Mouse (Mus musculus) heart, postnatal 0 days (tissue): ENCODE data around the gene St5.

Experiments used
- CTCF ChIP-seq: IDR thresholded peaks from 2 replicates; pipeline ENCODE4 v1.5.1; 2016; ENCODE audit warnings: antibody characterized with exemption, control low read depth, low read depth
- EP300 ChIP-seq: IDR thresholded peaks from 2 replicates; pipeline ENCODE4 v1.6.1; 2016; ENCODE audit warnings: antibody characterized with exemption, low read depth

DNA sequence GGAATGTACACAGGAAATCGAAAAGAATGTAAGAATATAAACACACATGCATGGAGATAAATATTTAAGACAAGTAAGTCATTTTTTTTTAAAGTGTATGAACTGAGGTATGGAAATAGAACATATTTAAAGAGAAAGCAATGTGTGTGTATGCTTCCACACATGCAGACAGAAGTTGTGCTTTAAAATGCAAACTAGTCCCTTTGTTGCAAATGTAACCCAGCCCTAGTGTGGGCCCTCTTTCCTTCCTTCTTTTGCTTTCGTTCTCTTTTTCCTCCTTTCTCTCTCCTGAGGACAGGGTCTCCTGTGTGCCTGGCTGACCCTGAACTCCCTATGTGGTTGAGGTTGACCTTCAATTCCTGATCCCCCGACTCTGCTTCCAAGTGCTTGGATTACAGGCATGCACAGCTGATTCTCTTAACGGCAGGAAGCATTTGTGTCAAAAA lies 141.2 kb downstream of the St5 start:
- TF ChIP-seq CTCF (no peak), EP300 (no peak)
